Mouse (Mus musculus) cerebellum, adult 2 months (tissue): ENCODE measurements around the gene Csf2ra.

Experiments
- CTCF ChIP-seq: fragments of 200-500 bp; IDR thresholded peaks from 2 replicates; pipeline ENCODE4 v1.5.1; 2011; ENCODE audit warnings: low read depth, mild to moderate bottlenecking, control low read depth, low read length, moderate library complexity, borderline replicate concordance; ENCODE audit not compliant: insufficient read depth
- POLR2A ChIP-seq: fragments of 200-500 bp; IDR thresholded peaks from 2 replicates; pipeline ENCODE4 v1.6.1; 2011; ENCODE audit warnings: low read length, control low read depth, borderline replicate concordance; ENCODE audit not compliant: insufficient read depth

DNA sequence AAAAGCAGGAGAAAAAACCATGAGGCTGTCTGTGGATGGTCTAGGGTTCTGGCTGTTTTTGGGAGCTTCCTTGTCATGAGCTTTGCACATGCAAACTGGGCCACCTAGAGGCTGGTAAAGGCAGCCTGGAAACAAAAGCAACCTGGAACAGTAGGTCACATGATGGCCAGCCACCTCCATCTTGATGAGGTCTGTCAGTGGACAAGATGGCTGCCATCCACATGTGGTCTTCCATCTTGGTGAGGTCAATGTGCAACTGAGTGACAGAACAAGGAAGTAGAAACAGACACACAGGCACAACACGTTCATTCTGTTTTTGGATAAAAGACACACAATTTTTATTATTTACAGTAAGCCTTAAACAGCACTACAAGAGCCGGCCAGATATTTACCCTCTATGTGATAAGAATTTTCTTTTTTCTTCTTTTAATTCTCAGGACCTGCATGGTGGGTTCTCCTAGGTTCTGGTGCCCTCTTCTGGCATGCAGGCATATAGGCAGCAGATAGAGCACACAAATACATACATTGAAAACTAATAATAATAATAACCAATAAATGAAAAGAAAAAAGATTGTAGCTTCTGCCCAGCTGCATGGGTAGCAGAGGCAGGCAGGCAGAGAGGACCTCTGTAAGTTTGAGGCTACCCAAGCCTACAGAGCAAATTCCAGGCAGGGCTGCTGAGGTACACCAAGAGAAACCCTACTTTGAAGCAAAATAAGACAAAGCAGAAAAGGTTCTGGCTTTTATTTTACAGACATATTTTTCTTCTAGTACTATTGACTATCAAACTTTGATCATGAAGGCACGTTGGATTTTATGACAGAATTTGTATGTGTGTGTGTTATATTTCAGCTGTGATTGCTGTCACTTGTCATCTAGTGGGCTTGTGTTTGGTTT, 37.4 kb upstream of the Csf2ra start:
- TF ChIP-seq CTCF (peak; percentile 7; the same call in 1 of the 2 replicates), POLR2A (no peak)
